Mouse (Mus musculus) olfactory bulb, adult 2 months (tissue): ENCODE data around the gene Rnf220.

ENCODE experiments used
- CTCF ChIP-seq: fragments of 200-500 bp; IDR thresholded peaks from 2 replicates; pipeline ENCODE4 v1.5.1; 2012; ENCODE audit warnings: low read depth, mild to moderate bottlenecking, low read length, moderate library complexity; ENCODE audit not compliant: insufficient read depth
- POLR2A ChIP-seq: fragments of 200-500 bp; IDR thresholded peaks from 2 replicates; pipeline ENCODE4 v1.6.1; 2012; ENCODE audit warnings: mild to moderate bottlenecking, low read depth, low read length, moderate library complexity; ENCODE audit not compliant: insufficient read depth

- no peak for TF ChIP-seq POLR2A
- TF ChIP-seq CTCF, result no peak
Observed at GRCm38 (mm10) chr4:117373324-117374077, 123.4 kb downstream of the Rnf220 start.
